Mouse (Mus musculus): ENCODE measurements around the gene Ecm2. TPM values are rescaled to one million over a fixed set of nuclear protein-coding genes. Genes with fewer than 3 reads are reported as not detected.

Gene Ecm2
- polyA plus RNA-seq, 1 experiment, result 0.04 TPM

GRCm38 (mm10) chr13:49518761-49519160 lies 14.2 kb downstream of the Ecm2 start:
- no peak for TF ChIP-seq FOSL1 (IDR thresholded peaks at IDR 0.05; ENCODE audit: insufficient read depth, low read length, poor library complexity, severe bottlenecking)
- TF ChIP-seq USF1 (IDR thresholded peaks at IDR 0.05; ENCODE audit: low read depth), result no peak
- no peak for TF ChIP-seq MYOD1 (IDR thresholded peaks at IDR 0.05; ENCODE audit: control insufficient read depth, insufficient read length, low read depth)
- no peak for TF ChIP-seq CTCF (IDR thresholded peaks at IDR 0.05; ENCODE audit: control insufficient read depth, insufficient read depth, insufficient read length)
- no peak for TF ChIP-seq MYOG (IDR thresholded peaks at IDR 0.05; ENCODE audit: control insufficient read depth, extremely low read depth, insufficient read length)
- no peak for TF ChIP-seq MAX (IDR thresholded peaks at IDR 0.05)
- no peak for TF ChIP-seq CEBPB (IDR thresholded peaks at IDR 0.05; ENCODE audit: low read depth)
- Histone ChIP-seq H3K4me3 (ENCODE audit: insufficient read depth, poor library complexity, severe bottlenecking) (no peak overlapping the region), H3K36me3 (ENCODE audit: control insufficient read depth, insufficient read depth) (no peaks in the 10 kb centered on the region), H3K79me2 (ENCODE audit: control insufficient read depth, insufficient read depth) (no peaks in the 10 kb centered on the region), H3ac (ENCODE audit: control insufficient read depth, insufficient read length, low read depth) (no peak overlapping the region), H3K79me3 (ENCODE audit: low read depth) (no peaks in the 10 kb centered on the region), H3K27me3 (ENCODE audit: control insufficient read depth, insufficient read depth, insufficient read length) (no peaks in the 10 kb centered on the region)

GRCm38 (mm10) chr13:49526235-49526634 lies 21.6 kb downstream of the Ecm2 start:
- Histone ChIP-seq H3K79me3 (ENCODE audit: low read depth) (no peaks in the 10 kb centered on the region), H3K27me3 (ENCODE audit: control insufficient read depth, insufficient read depth, insufficient read length) (no peaks in the 10 kb centered on the region), H3K36me3 (ENCODE audit: control insufficient read depth, insufficient read depth) (no peaks in the 10 kb centered on the region), H3ac (ENCODE audit: control insufficient read depth, insufficient read length, low read depth) (no peak overlapping the region), H3K4me3 (ENCODE audit: insufficient read depth, poor library complexity, severe bottlenecking) (no peak overlapping the region), H3K79me2 (ENCODE audit: control insufficient read depth, insufficient read depth) (no peaks in the 10 kb centered on the region)
- TF ChIP-seq CTCF (IDR thresholded peaks at IDR 0.05; ENCODE audit: control insufficient read depth, insufficient read depth, insufficient read length) (no peak), MYOD1 (IDR thresholded peaks at IDR 0.05; ENCODE audit: control insufficient read depth, insufficient read length, low read depth) (no peak), MYOG (IDR thresholded peaks at IDR 0.05; ENCODE audit: control insufficient read depth, extremely low read depth, insufficient read length) (no peak)

- Histone ChIP-seq H3K79me3 (ENCODE audit: low read depth) (no peaks in the 10 kb centered on the region), H3K27me3 (ENCODE audit: control insufficient read depth, insufficient read depth, insufficient read length) (no peaks in the 10 kb centered on the region), H3K79me2 (ENCODE audit: control insufficient read depth, insufficient read depth) (no peaks in the 10 kb centered on the region), H3K36me3 (ENCODE audit: control insufficient read depth, insufficient read depth) (no peaks in the 10 kb centered on the region), H3K4me3 (ENCODE audit: insufficient read depth, poor library complexity, severe bottlenecking) (no peak overlapping the region), H3ac (ENCODE audit: control insufficient read depth, insufficient read length, low read depth) (no peak overlapping the region)
- TF ChIP-seq USF1 (IDR thresholded peaks at IDR 0.05; ENCODE audit: low read depth) (no peak), MYOG (IDR thresholded peaks at IDR 0.05; ENCODE audit: control insufficient read depth, extremely low read depth, insufficient read length) (no peak), CEBPB (IDR thresholded peaks at IDR 0.05; ENCODE audit: low read depth) (no peak), FOSL1 (IDR thresholded peaks at IDR 0.05; ENCODE audit: insufficient read depth, low read length, poor library complexity, severe bottlenecking) (no peak), CTCF (IDR thresholded peaks at IDR 0.05; ENCODE audit: control insufficient read depth, insufficient read depth, insufficient read length) (no peak), MAX (IDR thresholded peaks at IDR 0.05) (no peak), MYOD1 (IDR thresholded peaks at IDR 0.05; ENCODE audit: control insufficient read depth, insufficient read length, low read depth) (no peak)
These were observed 26.0 kb downstream of the Ecm2 start for GRCm38 (mm10) chr13:49530636-49531035.

- H3ac ChIP-seq (ENCODE audit: control insufficient read depth, insufficient read length, low read depth), result no peak overlapping the region
These were observed 32.3 kb downstream of the Ecm2 start for GRCm38 (mm10) chr13:49536946-49537345.

GRCm38 (mm10) chr13:49538693-49539092 lies 34.1 kb downstream of the Ecm2 start:
- no peak for TF ChIP-seq CTCF (IDR thresholded peaks at IDR 0.05; ENCODE audit: control insufficient read depth, insufficient read depth, insufficient read length)
- TF ChIP-seq FOSL1 (IDR thresholded peaks at IDR 0.05; ENCODE audit: insufficient read depth, low read length, poor library complexity, severe bottlenecking), result no peak
- no peak for TF ChIP-seq MYOG (IDR thresholded peaks at IDR 0.05; ENCODE audit: control insufficient read depth, extremely low read depth, insufficient read length)
- TF ChIP-seq USF1 (IDR thresholded peaks at IDR 0.05; ENCODE audit: low read depth), result no peak
- TF ChIP-seq MAX (IDR thresholded peaks at IDR 0.05), result no peak
- no peak for TF ChIP-seq MYOD1 (IDR thresholded peaks at IDR 0.05; ENCODE audit: control insufficient read depth, insufficient read length, low read depth)
- no peak for TF ChIP-seq CEBPB (IDR thresholded peaks at IDR 0.05; ENCODE audit: low read depth)
- H3K4me3 ChIP-seq (ENCODE audit: insufficient read depth, poor library complexity, severe bottlenecking), result no peak overlapping the region
- H3ac ChIP-seq (ENCODE audit: control insufficient read depth, insufficient read length, low read depth), result no peak overlapping the region
- H3K79me2 ChIP-seq (ENCODE audit: control insufficient read depth, insufficient read depth), result no peaks in the 10 kb centered on the region
- no peaks in the 10 kb centered on the region for H3K79me3 ChIP-seq (ENCODE audit: low read depth)
- H3K27me3 ChIP-seq (ENCODE audit: control insufficient read depth, insufficient read depth, insufficient read length), result no peaks in the 10 kb centered on the region
- H3K36me3 ChIP-seq (ENCODE audit: control insufficient read depth, insufficient read depth), result no peaks in the 10 kb centered on the region

More at GRCm38 (mm10) chr13:49536946-49537345, 32.3 kb downstream of the Ecm2 start:
- no peaks in the 10 kb centered on the region for H3K27me3 ChIP-seq (ENCODE audit: control insufficient read depth, insufficient read depth, insufficient read length)
- no peak overlapping the region for H3K4me3 ChIP-seq (ENCODE audit: insufficient read depth, poor library complexity, severe bottlenecking)
- TF ChIP-seq USF1 (IDR thresholded peaks at IDR 0.05; ENCODE audit: low read depth), result no peak
- TF ChIP-seq FOSL1 (IDR thresholded peaks at IDR 0.05; ENCODE audit: insufficient read depth, low read length, poor library complexity, severe bottlenecking), result no peak
- TF ChIP-seq CEBPB (IDR thresholded peaks at IDR 0.05; ENCODE audit: low read depth), result no peak
- no peak for TF ChIP-seq MYOG (IDR thresholded peaks at IDR 0.05; ENCODE audit: control insufficient read depth, extremely low read depth, insufficient read length)
- TF ChIP-seq CTCF (IDR thresholded peaks at IDR 0.05; ENCODE audit: control insufficient read depth, insufficient read depth, insufficient read length), result no peak
- no peaks in the 10 kb centered on the region for H3K79me3 ChIP-seq (ENCODE audit: low read depth)
- no peaks in the 10 kb centered on the region for H3K79me2 ChIP-seq (ENCODE audit: control insufficient read depth, insufficient read depth)
- no peaks in the 10 kb centered on the region for H3K36me3 ChIP-seq (ENCODE audit: control insufficient read depth, insufficient read depth)

- Histone ChIP-seq H3K79me3 (ENCODE audit: low read depth) (no peaks in the 10 kb centered on the region), H3K4me3 (ENCODE audit: insufficient read depth, poor library complexity, severe bottlenecking) (no peak within 1 kb of the TSS), H3ac (ENCODE audit: control insufficient read depth, insufficient read length, low read depth) (no peak within 1 kb of the TSS), H3K36me3 (ENCODE audit: control insufficient read depth, insufficient read depth) (no peaks in the 10 kb centered on the region), H3K79me2 (ENCODE audit: control insufficient read depth, insufficient read depth) (no peaks in the 10 kb centered on the region), H3K27me3 (ENCODE audit: control insufficient read depth, insufficient read depth, insufficient read length) (no peaks in the 10 kb centered on the region)
- TF ChIP-seq CEBPB (IDR thresholded peaks at IDR 0.05; ENCODE audit: low read depth) (no peak), CTCF (IDR thresholded peaks at IDR 0.05; ENCODE audit: control insufficient read depth, insufficient read depth, insufficient read length) (no peak), FOSL1 (IDR thresholded peaks at IDR 0.05; ENCODE audit: insufficient read depth, low read length, poor library complexity, severe bottlenecking) (no peak), MYOG (IDR thresholded peaks at IDR 0.05; ENCODE audit: control insufficient read depth, extremely low read depth, insufficient read length) (no peak), MAX (IDR thresholded peaks at IDR 0.05) (no peak), USF1 (IDR thresholded peaks at IDR 0.05; ENCODE audit: low read depth) (no peak), MYOD1 (IDR thresholded peaks at IDR 0.05; ENCODE audit: control insufficient read depth, insufficient read length, low read depth) (no peak)
These were observed 39.7 kb downstream of the Ecm2 start, which contains the start of gene Aspn for GRCm38 (mm10) chr13:49544279-49544678. TSS of gene Aspn (plus strand) at chr13:49544443.
